8 mouse cellular contexts compared by ENCODE assay signal in genomic region chr8:119909944-119910546, GRCm38 (mm10). TPM values are rescaled to one million over a fixed set of nuclear protein-coding genes. Genes with fewer than 3 reads are reported as not detected.
DNase-seq lines count a peak whose midpoint lies in the region; ATAC-seq and TF ChIP-seq lines count a peak whose summit lies in the region.

Gene Usp10 (plus strand): TSS chr8:119910360.

- in situ Hi-C loops in ES-E14 (cut with MboI; ENCODE audit: low sequenced_read_pairs in 2 of 2, unreplicated experiment in 2 of 2): no loop called here

- no peaks in the 10 kb centered on the region for H3K36me3 ChIP-seq in kidney, embryonic 14.5 days (ENCODE audit: control insufficient read depth, insufficient read depth, low read length)
- H3K36me3 ChIP-seq in ES-E14 (ENCODE audit: control insufficient read depth, insufficient read depth, low read length, poor library complexity, severe bottlenecking): no peaks in the 10 kb centered on the region
- H3K36me3 ChIP-seq in limb, embryonic 13.5 days: no peaks in the 10 kb centered on the region

- no peak for TF ChIP-seq CTCF in olfactory bulb, adult 2 months (IDR thresholded peaks at IDR 0.05; ENCODE audit: insufficient read depth, low read depth, low read length)

- 29% methylated on average over 13 of the region's 13 CpGs for WGBS in kidney, embryonic 14.5 days
- 27% methylated on average over 13 of the region's 13 CpGs for WGBS in limb, embryonic 13.5 days
- 19% methylated on average over 13 of the region's 13 CpGs for WGBS in olfactory bulb, adult 2 months

- peak within 1 kb of the TSS; percentile 75 for H3K4me3 ChIP-seq in kidney, embryonic 14.5 days (ENCODE audit: low read length)
- H3K4me3 ChIP-seq in ES-E14 (ENCODE audit: insufficient read depth in 1 of 2, low read depth in 1 of 2, low read length in 2 of 2, poor library complexity in 1 of 2, severe bottlenecking in 1 of 2): peak within 1 kb of the TSS; percentile 88
- peak within 1 kb of the TSS; percentile 78 for H3K4me3 ChIP-seq in limb, embryonic 13.5 days
- H3K4me3 ChIP-seq in olfactory bulb, adult 2 months (ENCODE audit: insufficient read depth, low read depth, low read length): peak within 1 kb of the TSS; percentile 94

- intact Hi-C loops in heart, postnatal 25 days (cut with DNase I): loop anchor here (5.0 kb wide), 1 partner anchor 48 kb away; the partner anchor contains the start of gene Klhl36

- no peaks in the 10 kb centered on the region for H3K9me3 ChIP-seq in kidney, embryonic 14.5 days (ENCODE audit: control insufficient read depth, low read length)
- no peaks in the 10 kb centered on the region for H3K9me3 ChIP-seq in ES-E14 (ENCODE audit: control insufficient read depth, insufficient read depth, low read depth, low read length)
- H3K9me3 ChIP-seq in limb, embryonic 13.5 days: no peaks in the 10 kb centered on the region

- peak within 1 kb of the TSS; percentile 80 for H3K4me2 ChIP-seq in kidney, embryonic 14.5 days (replicated peaks; ENCODE audit: low read depth, low read length)
- H3K4me2 ChIP-seq in limb, embryonic 13.5 days (replicated peaks): peak within 1 kb of the TSS; percentile 92

- H3K9ac ChIP-seq in kidney, embryonic 14.5 days (ENCODE audit: low read depth, low read length): peak within 1 kb of the TSS; percentile 85
- H3K9ac ChIP-seq in ES-E14 (ENCODE audit: insufficient read depth, low read depth, low read length, poor library complexity, severe bottlenecking): peak within 1 kb of the TSS; percentile 95
- peak within 1 kb of the TSS; percentile 93 for H3K9ac ChIP-seq in limb, embryonic 13.5 days

- TF ChIP-seq POLR2A in olfactory bulb, adult 2 months (IDR thresholded peaks at IDR 0.05; ENCODE audit: insufficient read depth, low read depth, low read length): no peak

- no peak for ATAC-seq in kidney, embryonic 14.5 days (ENCODE audit: low FRiP score, low TSS enrichment)
- peak; percentile 71 for ATAC-seq in erythroblast, adult 5-6 weeks (replicated peaks; ENCODE audit: low FRiP score, poor library complexity, severe bottlenecking)
- no peak for ATAC-seq in limb, embryonic 13.5 days (ENCODE audit: low FRiP score, low read depth)

- H3K27ac ChIP-seq in kidney, embryonic 14.5 days (ENCODE audit: low read depth, low read length): peak within 1 kb of the TSS; percentile 83
- H3K27ac ChIP-seq in ES-E14 (ENCODE audit: insufficient read depth, low read depth, low read length, poor library complexity, severe bottlenecking): peak within 1 kb of the TSS; percentile 77
- H3K27ac ChIP-seq in limb, embryonic 13.5 days: peak within 1 kb of the TSS; percentile 92
- peak within 1 kb of the TSS; percentile 85 for H3K27ac ChIP-seq in olfactory bulb, adult 2 months (ENCODE audit: insufficient read depth, low read depth, low read length)

- H3K4me1 ChIP-seq in kidney, embryonic 14.5 days (ENCODE audit: control insufficient read depth, insufficient read depth, low read length): peaks cover 31% of the 10 kb centered on the region
- H3K4me1 ChIP-seq in ES-E14 (ENCODE audit: control insufficient read depth in 2 of 2, insufficient read depth in 2 of 2, low read length in 2 of 2, poor library complexity in 1 of 2): peaks cover 6 to 16% of the 10 kb centered on the region in 2 experiments
- H3K4me1 ChIP-seq in limb, embryonic 13.5 days: peaks cover 33% of the 10 kb centered on the region
- H3K4me1 ChIP-seq in olfactory bulb, adult 2 months (ENCODE audit: control insufficient read depth, insufficient read depth, low read length): peaks cover 8% of the 10 kb centered on the region

- H3K27me3 ChIP-seq in kidney, embryonic 14.5 days (ENCODE audit: control insufficient read depth, insufficient read depth, low read length): no peaks in the 10 kb centered on the region
- H3K27me3 ChIP-seq in limb, embryonic 13.5 days: no peaks in the 10 kb centered on the region

- DNase-seq in kidney, postnatal 36 days: no peak
- no peak for DNase-seq in ES-E14 (ENCODE audit: low read depth, low spot score)
- no peak for DNase-seq in heart, postnatal 25 days (ENCODE audit: low spot score)
- no peak for DNase-seq in retina, postnatal 1 day

TF ChIP-seq in ES-E14, 5 proteins besides CTCF, POLR2A, EP300 and RAD21:
- TF ChIP-seq ZNF384 (IDR thresholded peaks at IDR 0.05; ENCODE audit: low read depth, low read length) (no peak), ZC3H11A (IDR thresholded peaks at IDR 0.05; ENCODE audit: borderline replicate concordance, low read depth, low read length) (no peak), MAFK (IDR thresholded peaks at IDR 0.05; ENCODE audit: insufficient read depth, low read depth, low read length) (peak; percentile 25; the same call in 1 of the 2 replicates), HCFC1 (IDR thresholded peaks at IDR 0.05; ENCODE audit: borderline replicate concordance, insufficient read depth, low read length) (no peak), CHD2 (IDR thresholded peaks at IDR 0.05; ENCODE audit: low read depth, low read length) (no peak)

RNA-seq across cellular contexts. Expression of gene Usp10, which starts in this region (rescaled TPM):
- 91.9 and 156 TPM in 2 replicates for polyA plus RNA-seq in kidney, embryonic 14.5 days (2014; fragmentation: Nextera tagmentation; extraction: Ambion mirVana)
- total RNA-seq in ES-E14 (2012; rRNA removed): 201 and 211 TPM in 2 replicates
- 66.3 and 87.0 TPM in 2 replicates for total RNA-seq in erythroblast, adult 5-6 weeks (2015; ENCODE audit: low replicate concordance)
- 59.7 and 83.1 TPM in 2 replicates for total RNA-seq in erythroblast, adult 5-6 weeks (2017; ENCODE audit: low replicate concordance)
- 10 to 100 TPM; 44.4 to 44.8 TPM for total RNA-seq in heart, postnatal 25 days (2021)
- polyA plus RNA-seq in limb, embryonic 13.5 days (2015; fragmentation: Nextera tagmentation; extraction: Ambion mirVana): 142 and 145 TPM in 2 replicates
- polyA plus RNA-seq in olfactory bulb, adult 2 months (2012; ENCODE audit: insufficient read depth, insufficient read length, low replicate concordance, missing spikeins): not detected in 2 replicates

Comparison
In these comparisons a context has a peak if more than half of its experiments do, and no peak if none do; other contexts are left out.
1. RNA of gene Usp10 (polyA plus RNA-seq): 91.9 to 156 TPM in kidney, embryonic 14.5 days and 142 to 145 TPM in limb, embryonic 13.5 days; not detected in olfactory bulb, adult 2 months; every median in the first group is over 10 times any median in the second.
2. Peak in every context shown above with its lines, with median percentiles within 50 percentile points of each other: H3K27ac ChIP-seq, H3K4me3 ChIP-seq and H3K9ac ChIP-seq.